Mouse (Mus musculus): ENCODE measurements around the gene Mfap1b. TPM values are rescaled to one million over a fixed set of nuclear protein-coding genes. Genes with fewer than 3 reads are reported as not detected.
"Not testable (repeated sequence)": the region's sequence is repeated elsewhere in the genome, so short reads cannot be mapped to it uniquely, and the experiment has no call there.

Mfap1b gene
- total and polyA plus RNA-seq, 3 experiments = 19.1 to 20.3 TPM; not detected in 1

DNA sequence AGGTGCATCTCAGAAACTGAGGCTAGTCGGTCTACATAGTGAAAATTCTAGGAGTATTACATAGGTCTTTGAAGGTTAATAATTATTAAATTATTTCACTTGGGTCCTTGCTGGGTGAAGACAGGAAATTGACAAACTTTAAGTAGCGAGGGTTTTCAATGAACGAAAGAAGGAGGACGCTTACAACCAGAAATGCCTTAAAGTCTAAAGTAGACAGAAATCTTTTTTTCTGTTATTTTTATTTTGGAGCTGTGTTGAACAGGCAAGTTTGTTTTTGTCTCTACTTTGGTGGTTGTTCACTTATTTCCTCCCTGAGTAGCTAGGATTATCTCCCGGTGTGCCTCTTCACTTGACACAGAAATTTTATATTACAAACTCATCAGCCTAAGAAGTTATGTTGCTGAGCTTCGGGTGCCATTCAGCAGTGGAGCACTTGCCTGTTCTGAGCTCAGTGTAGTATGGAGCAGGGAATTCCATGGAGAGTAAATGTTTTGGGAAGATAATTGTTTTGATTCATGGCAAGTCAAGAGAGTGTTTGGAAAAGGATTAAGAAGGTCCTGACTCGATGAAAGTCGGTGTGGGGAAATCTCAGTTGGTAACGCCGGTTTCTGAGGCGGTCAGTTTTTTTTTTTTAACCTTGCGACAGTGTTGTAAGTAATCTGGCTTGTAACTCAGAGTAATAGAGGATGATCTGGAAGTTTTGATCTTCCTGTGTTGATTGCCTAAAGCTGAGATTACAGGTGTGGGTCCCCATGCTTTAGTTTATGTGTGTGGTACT lies 33.5 kb upstream of the Mfap1b start:
- Histone ChIP-seq H3K4me3 (ENCODE audit: control insufficient read depth in 1 of 2, insufficient read depth in 1 of 2, low read depth in 2 of 2, low read length in 2 of 2) (peak overlapping the region; percentile 59 to 93), H3K9ac (ENCODE audit: control insufficient read depth, low read depth, low read length, poor library complexity, severe bottlenecking) (peak overlapping the region; percentile 91), H3K4me1 (ENCODE audit: control insufficient read depth in 1 of 2, insufficient read depth in 2 of 2, low read length in 2 of 2) (peaks cover 0 to 4% of the 10 kb centered on the region in 2 experiments; a peak in 2 of 4 replicates), H3K36me3 (ENCODE audit: control insufficient read depth in 1 of 2, insufficient read depth in 2 of 2, low read length in 2 of 2) (peaks cover 1 to 4% of the 10 kb centered on the region in 2 experiments; a peak in 1 of 4 replicates), H3K79me2 (ENCODE audit: control insufficient read depth, insufficient read depth, low read length, poor library complexity) (peaks cover 45% of the 10 kb centered on the region), H3K9me3 (replicated peaks; ENCODE audit: insufficient read depth, low read length) (no peaks in the 10 kb centered on the region), H3K27ac (ENCODE audit: control insufficient read depth, low read depth, low read length) (peak overlapping the region; percentile 58), H3K27me3 (ENCODE audit: control insufficient read depth in 1 of 2, insufficient read depth in 2 of 2, low read length in 2 of 2) (no peaks in the 10 kb centered on the region)
- DNase-seq (ENCODE audit: low read depth, low spot score) = peak; percentile 46
- TF ChIP-seq ZNF384 (IDR thresholded peaks at IDR 0.05; ENCODE audit: low read depth, low read length) (0 out of 2 replicates have a peak, but pooled peaks have one; percentile 6), ELF1 (IDR thresholded peaks at IDR 0.05; ENCODE audit: low read depth, low read length) (no peak)

DNA sequence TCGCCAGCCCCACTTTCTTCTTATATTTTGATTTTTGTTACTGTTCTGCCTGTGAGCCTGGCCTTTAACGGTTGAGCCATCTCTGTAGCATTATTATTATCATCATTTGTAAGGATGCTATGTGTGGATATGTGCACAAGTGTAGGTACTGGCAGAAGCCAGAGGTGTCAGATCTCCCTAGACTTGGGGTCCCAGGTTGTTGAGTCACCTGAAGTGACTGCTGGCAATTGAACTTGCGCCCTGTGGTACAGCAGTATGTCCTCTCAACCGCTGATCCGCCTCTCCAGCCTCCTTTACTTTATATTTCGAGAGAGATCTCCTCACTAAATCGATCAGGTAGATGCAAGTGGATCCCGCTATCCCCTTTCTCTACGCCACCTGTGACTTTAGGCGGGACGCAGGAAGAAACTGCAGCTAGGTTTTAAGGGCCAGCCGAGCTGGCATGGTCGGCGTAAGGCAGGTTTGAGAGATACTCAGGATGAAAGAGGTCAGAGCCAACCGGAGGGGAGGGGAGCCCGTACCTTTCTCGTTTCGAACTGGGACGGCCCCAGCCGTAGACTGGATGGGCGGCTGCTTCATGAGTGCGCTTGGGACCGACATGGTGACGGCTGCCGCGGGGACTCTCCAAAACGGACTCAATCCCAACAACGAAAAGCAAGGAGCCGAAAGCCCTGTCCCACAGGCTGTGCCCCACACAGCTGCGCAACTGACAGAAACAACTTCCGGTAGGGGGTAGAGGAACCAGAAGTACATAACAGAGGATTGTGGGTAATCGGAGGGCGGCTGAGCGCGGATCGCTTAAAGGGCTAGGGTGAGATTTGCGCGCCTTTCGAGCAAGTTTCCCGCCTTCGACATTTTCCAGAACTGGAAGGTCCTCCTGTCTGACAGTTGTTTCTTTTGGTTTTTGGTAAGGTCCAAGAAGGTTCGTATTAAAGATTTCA lies 32.3 kb upstream of the Mfap1b start, which contains the start of the genes Mfap1a and Wdr76:
Gene Mfap1a, minus strand, starts transcription at position 724 of the 941 bp plus-strand sequence.
Gene Wdr76, plus strand, starts transcription at position 782 of the 941 bp plus-strand sequence.
- peak within 1 kb of the TSS; percentile 59 to 93 for H3K4me3 ChIP-seq (ENCODE audit: control insufficient read depth in 1 of 2, insufficient read depth in 1 of 2, low read depth in 2 of 2, low read length in 2 of 2)
- peak; percentile 97 for DNase-seq (ENCODE audit: low read depth, low spot score)
- H3K27ac ChIP-seq (ENCODE audit: control insufficient read depth, low read depth, low read length) = peak within 1 kb of the TSS; percentile 90
- H3K4me1 ChIP-seq (ENCODE audit: control insufficient read depth in 1 of 2, insufficient read depth in 2 of 2, low read length in 2 of 2); H3K36me3 ChIP-seq (ENCODE audit: control insufficient read depth in 1 of 2, insufficient read depth in 2 of 2, low read length in 2 of 2); H3K27me3 ChIP-seq (ENCODE audit: control insufficient read depth in 1 of 2, insufficient read depth in 2 of 2, low read length in 2 of 2); H3K9me3 ChIP-seq (replicated peaks; ENCODE audit: insufficient read depth, low read length): not testable (repeated sequence)
- peaks cover 44% of the 10 kb centered on the region for H3K79me2 ChIP-seq (ENCODE audit: control insufficient read depth, insufficient read depth, low read length, poor library complexity)
- TF ChIP-seq NELFE (IDR thresholded peaks at IDR 0.05; ENCODE audit: low read depth, low read length) = peak; percentile 94
- peak; percentile 85 for TF ChIP-seq ELF1 (IDR thresholded peaks at IDR 0.05; ENCODE audit: low read depth, low read length)
- peak; percentile 97 for TF ChIP-seq TBP (IDR thresholded peaks at IDR 0.05; ENCODE audit: low read depth, low read length)
- peak; percentile 61; the same call in 1 of the 2 replicates for TF ChIP-seq KAT2A (conservative IDR thresholded peaks at IDR 0.05; ENCODE audit: low read depth, low read length)
- TF ChIP-seq MXI1 (IDR thresholded peaks at IDR 0.05; ENCODE audit: low read depth, low read length) = peak; percentile 78
- TF ChIP-seq POLR2AphosphoS2 (IDR thresholded peaks at IDR 0.05; ENCODE audit: low read length) = peak; percentile 83; the same call in 1 of the 2 replicates
- peak; percentile 100 for TF ChIP-seq E2F4 (IDR thresholded peaks at IDR 0.05; ENCODE audit: borderline replicate concordance, low read depth, low read length)
- peak; percentile 72 to 92 for TF ChIP-seq POLR2A (IDR thresholded peaks at IDR 0.05; ENCODE audit: control insufficient read depth in 1 of 2, insufficient read depth in 1 of 2, low read depth in 1 of 2, low read length in 2 of 2, poor library complexity in 1 of 2)
- 0 out of 2 replicates have a peak, but pooled peaks have one; percentile 61 for TF ChIP-seq ZMIZ1 (IDR thresholded peaks at IDR 0.05; ENCODE audit: low read depth, low read length)
- TF ChIP-seq ETS1 (IDR thresholded peaks at IDR 0.05; ENCODE audit: low read depth, low read length) = peak; percentile 28; the same call in 1 of the 2 replicates
- peak; percentile 76 for TF ChIP-seq TCF12 (IDR thresholded peaks at IDR 0.05; ENCODE audit: low read depth, low read length)
- peak; percentile 90 for TF ChIP-seq HCFC1 (IDR thresholded peaks at IDR 0.05; ENCODE audit: low read depth, low read length)
- peak; percentile 96 for TF ChIP-seq SIN3A (IDR thresholded peaks at IDR 0.05; ENCODE audit: low read length)
- TF ChIP-seq NRF1 (IDR thresholded peaks at IDR 0.05; ENCODE audit: insufficient read depth, low read depth, low read length, poor library complexity, severe bottlenecking) = peak; percentile 62
- H3K9ac ChIP-seq (ENCODE audit: control insufficient read depth, low read depth, low read length, poor library complexity, severe bottlenecking) = peak within 1 kb of the TSS; percentile 97

DNA sequence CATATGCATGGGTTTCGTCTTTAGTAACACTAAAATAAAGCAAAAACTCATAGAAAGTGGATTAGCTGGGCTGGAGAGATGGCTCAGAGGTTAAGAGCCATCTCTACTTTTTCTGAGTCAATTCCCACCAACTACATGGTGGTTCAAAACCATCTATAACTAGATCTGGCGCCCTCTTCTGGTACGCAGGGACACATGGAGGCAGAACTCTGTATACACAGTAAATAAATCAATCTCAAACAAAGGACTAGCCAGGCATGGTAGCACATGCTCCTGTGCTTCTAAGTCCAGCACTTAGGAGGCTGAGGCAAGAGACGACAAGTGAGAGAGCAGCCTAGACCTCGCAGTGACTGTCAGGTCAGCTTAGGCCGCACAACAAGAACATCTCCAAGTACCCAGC lies 27.7 kb upstream of the Mfap1b start:
- H3K9ac ChIP-seq (ENCODE audit: control insufficient read depth, low read depth, low read length, poor library complexity, severe bottlenecking); H3K27me3 ChIP-seq (ENCODE audit: control insufficient read depth in 1 of 2, insufficient read depth in 2 of 2, low read length in 2 of 2); H3K4me1 ChIP-seq (ENCODE audit: control insufficient read depth in 1 of 2, insufficient read depth in 2 of 2, low read length in 2 of 2); DNase-seq (ENCODE audit: low read depth, low spot score); H3K27ac ChIP-seq (ENCODE audit: control insufficient read depth, low read depth, low read length); H3K9me3 ChIP-seq (replicated peaks; ENCODE audit: insufficient read depth, low read length); H3K4me3 ChIP-seq (ENCODE audit: control insufficient read depth in 1 of 2, insufficient read depth in 1 of 2, low read depth in 2 of 2, low read length in 2 of 2); H3K36me3 ChIP-seq (ENCODE audit: control insufficient read depth in 1 of 2, insufficient read depth in 2 of 2, low read length in 2 of 2); H3K79me2 ChIP-seq (ENCODE audit: control insufficient read depth, insufficient read depth, low read length, poor library complexity): not testable (repeated sequence)

GRCm38 (mm10) chr2:121484403-121484802 lies 10.5 kb upstream of the Mfap1b start:
- not testable (repeated sequence) for H3K4me3 ChIP-seq (ENCODE audit: control insufficient read depth in 1 of 2, insufficient read depth in 1 of 2, low read depth in 2 of 2, low read length in 2 of 2); H3K4me1 ChIP-seq (ENCODE audit: control insufficient read depth in 1 of 2, insufficient read depth in 2 of 2, low read length in 2 of 2); H3K36me3 ChIP-seq (ENCODE audit: control insufficient read depth in 1 of 2, insufficient read depth in 2 of 2, low read length in 2 of 2); H3K27me3 ChIP-seq (ENCODE audit: control insufficient read depth in 1 of 2, insufficient read depth in 2 of 2, low read length in 2 of 2); H3K9me3 ChIP-seq (replicated peaks; ENCODE audit: insufficient read depth, low read length); H3K9ac ChIP-seq (ENCODE audit: control insufficient read depth, low read depth, low read length, poor library complexity, severe bottlenecking); DNase-seq (ENCODE audit: low read depth, low spot score); H3K79me2 ChIP-seq (ENCODE audit: control insufficient read depth, insufficient read depth, low read length, poor library complexity); H3K27ac ChIP-seq (ENCODE audit: control insufficient read depth, low read depth, low read length)

All from MEL (cell line).